Mouse (Mus musculus) heart, embryonic 11.5 days (tissue): ENCODE results near the gene Cnga4. TPM values are rescaled to one million over a fixed set of nuclear protein-coding genes. Genes with fewer than 3 reads are reported as not detected.
"Not testable (repeated sequence)": the region's sequence is repeated elsewhere in the genome, so short reads cannot be mapped to it uniquely, and the experiment has no call there.

Experiments used
- ATAC-seq: fragments of 200-750 bp; cut with Nextera tagmentation; replicated peaks from 2 replicates; pipeline ENCODE4 v1.8.0; 2017; ENCODE audit warnings: moderate library complexity; ENCODE audit not compliant: insufficient number of reproducible peaks, low FRiP score, low TSS enrichment
- H3K27ac ChIP-seq: fragments of 300-500 bp; sonication (generic); 2 replicates; pipeline ENCODE4 v1.5.1; 2014; ENCODE audit warnings: mild to moderate bottlenecking, low read depth, low read length
- H3K27me3 ChIP-seq: fragments of 300-500 bp; sonication (generic); 2 replicates; pipeline ENCODE4 v1.6.1; 2014; ENCODE audit warnings: mild to moderate bottlenecking, low read length, mixed read lengths; ENCODE audit not compliant: control insufficient read depth, insufficient read depth
- H3K36me3 ChIP-seq: fragments of 300-500 bp; sonication (generic); 2 replicates; pipeline ENCODE4 v1.6.1; 2014; ENCODE audit warnings: mild to moderate bottlenecking, low read length, moderate library complexity, mixed read lengths; ENCODE audit not compliant: control insufficient read depth, insufficient read depth
- H3K4me1 ChIP-seq: fragments of 300-500 bp; sonication (generic); 2 replicates; pipeline ENCODE4 v1.6.1; 2014; ENCODE audit warnings: low read length; ENCODE audit not compliant: control insufficient read depth, insufficient read depth
- H3K4me2 ChIP-seq: fragments of 300-500 bp; sonication (generic); 2 replicates; pipeline ENCODE4 v1.6.1; 2014; ENCODE audit warnings: mild to moderate bottlenecking, moderate library complexity
- H3K4me3 ChIP-seq: fragments of 300-500 bp; sonication (generic); 2 replicates; pipeline ENCODE4 v1.5.1; 2014; ENCODE audit warnings: low read depth, low read length
- H3K9ac ChIP-seq: fragments of 300-500 bp; sonication (generic); 2 replicates; pipeline ENCODE4 v1.6.1; 2014; ENCODE audit warnings: mild to moderate bottlenecking, low read depth, low read length, moderate library complexity
- H3K9me3 ChIP-seq: fragments of 300-500 bp; sonication (generic); replicated peaks from 2 replicates; pipeline ENCODE4 v1.6.1; 2016; ENCODE audit warnings: low read length; ENCODE audit not compliant: control insufficient read depth
- WGBS: fragments of 180-500 bp; shearing (Covaris S2); extraction: QIAGEN DNeasy Blood & Tissue Kit; methylation state at CpG from one replicate; pipeline ENCODE4 v1.1.7; 2014; ENCODE audit not compliant: insufficient replicate concordance; 5-methylcytosine and 5-hydroxymethylcytosine counted together
- polyA plus RNA-seq: library from polyadenylated mRNA; unstranded; fragments of >200 nt; fragmentation: Nextera tagmentation; extraction: Ambion mirVana; gene quantifications from 2 replicates; pipeline ENCODE4 v1.2.1, GENCODE M21; 2014

Gene Cnga4
- polyA plus RNA-seq, 1 experiment from 2014 or later: not detected

DNA sequence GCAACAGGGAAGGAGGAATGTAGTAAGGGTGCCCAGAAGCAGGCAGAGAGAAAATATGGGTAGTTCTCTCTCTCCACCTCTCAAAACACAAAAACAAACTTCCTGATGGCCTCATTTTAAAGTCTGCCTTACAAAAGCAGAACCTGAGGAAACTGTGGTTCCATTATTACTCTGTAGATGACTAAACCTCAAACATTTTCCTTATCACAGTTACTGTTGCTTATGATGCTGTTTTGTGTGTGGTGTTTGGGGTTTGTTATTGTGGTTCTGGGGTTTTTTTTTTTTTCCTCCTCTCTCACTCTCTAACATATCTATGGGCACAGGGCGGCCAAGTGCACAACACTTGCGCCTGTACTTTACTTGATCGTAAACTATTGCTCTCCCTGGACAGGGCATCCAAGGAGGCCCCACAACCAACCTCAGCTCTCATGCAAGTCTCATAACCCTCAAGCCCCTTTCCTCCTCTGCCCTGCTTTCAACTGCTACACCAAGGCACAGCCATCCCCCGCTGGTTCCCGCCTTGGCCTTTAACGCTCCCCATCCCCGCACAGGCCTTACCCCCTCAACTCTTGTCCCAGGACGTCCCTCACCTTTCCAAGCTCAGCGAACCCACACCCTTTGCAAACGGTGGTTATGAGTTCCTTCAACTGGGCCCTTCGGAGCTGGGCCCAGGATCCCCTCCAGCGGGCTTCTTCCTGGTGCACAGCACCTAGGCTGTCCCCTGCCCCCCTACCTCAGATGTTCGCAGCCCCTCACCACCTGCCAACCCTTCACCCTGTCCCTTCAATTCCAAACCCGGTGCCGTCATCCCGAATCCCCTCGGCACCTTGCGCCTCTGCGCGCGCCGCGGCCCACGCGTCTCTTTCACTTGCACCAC is 5.1 kb upstream of the Cnga4 start:
- WGBS: 2% methylated on average over 25 of the region's 25 CpGs
- H3K27me3 ChIP-seq: no peaks in the 10 kb centered on the region
- H3K27ac ChIP-seq: peak overlapping the region; percentile 54; the same call in 1 of the 2 replicates
- peaks cover 6% of the 10 kb centered on the region; the same call in 1 of the 2 replicates for H3K4me1 ChIP-seq
- no peaks in the 10 kb centered on the region for H3K36me3 ChIP-seq
- ATAC-seq: peak; percentile 13
- peak overlapping the region; percentile 73 for H3K4me2 ChIP-seq
- peak overlapping the region; percentile 81 for H3K4me3 ChIP-seq
- peak overlapping the region; percentile 85 for H3K9ac ChIP-seq
- H3K9me3 ChIP-seq: no peaks in the 10 kb centered on the region

- Histone ChIP-seq H3K4me3 (peak within 1 kb of the TSS; percentile 81), H3K27me3 (no peaks in the 10 kb centered on the region), H3K27ac (peak within 1 kb of the TSS; percentile 82), H3K4me1 (peaks cover 6% of the 10 kb centered on the region; the same call in 1 of the 2 replicates), H3K9ac (peak within 1 kb of the TSS; percentile 85), H3K36me3 (no peaks in the 10 kb centered on the region), H3K9me3 (no peaks in the 10 kb centered on the region), H3K4me2 (peak within 1 kb of the TSS; percentile 73)
- peak; percentile 98 for ATAC-seq
- under 1% methylated on average over 55 of the region's 55 CpGs for WGBS
These were observed 4.3 kb upstream of the Cnga4 start, which contains the start of gene Fam160a2 for GRCm38 (mm10) chr7:105399935-105400624. Fam160a2 (minus strand) TSS chr7:105400054.

DNA sequence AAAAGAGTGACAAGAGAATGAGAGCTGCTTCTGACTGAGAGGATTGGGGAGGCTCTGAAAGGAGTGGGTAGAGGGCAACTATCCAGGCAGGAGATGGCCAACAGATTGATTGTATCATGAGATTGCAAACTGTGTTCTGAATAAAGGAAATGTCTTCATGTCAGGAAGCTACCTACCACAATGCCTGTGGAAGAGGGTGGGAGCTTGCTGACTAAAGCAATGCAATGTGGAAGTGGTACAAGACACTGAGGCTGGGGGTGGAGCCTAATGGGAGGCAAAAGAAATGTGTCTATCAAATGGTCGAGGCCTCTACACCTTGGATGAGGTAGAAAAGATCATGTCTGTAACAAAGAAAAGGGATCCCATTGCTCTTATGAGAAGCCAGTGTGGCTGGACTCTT is 2.0 kb downstream of the Cnga4 start:
- H3K9ac ChIP-seq: no peak overlapping the region
- H3K4me1 ChIP-seq: no peaks in the 10 kb centered on the region
- no peak overlapping the region for H3K27ac ChIP-seq
- H3K9me3 ChIP-seq: no peaks in the 10 kb centered on the region
- ATAC-seq: no peak
- H3K36me3 ChIP-seq: no peaks in the 10 kb centered on the region
- 63% methylated on average over 1 of the region's 1 CpGs for WGBS
- H3K27me3 ChIP-seq: no peaks in the 10 kb centered on the region
- no peak overlapping the region for H3K4me2 ChIP-seq
- no peak overlapping the region for H3K4me3 ChIP-seq

GRCm38 (mm10) chr7:105411874-105412632 is 7.7 kb downstream of the Cnga4 start:
- not testable (repeated sequence) for H3K9me3 ChIP-seq, H3K4me1 ChIP-seq, H3K27ac ChIP-seq, H3K4me3 ChIP-seq, H3K36me3 ChIP-seq, H3K4me2 ChIP-seq, H3K27me3 ChIP-seq, H3K9ac ChIP-seq
- peak; percentile 31; the same call in 1 of the 2 replicates for ATAC-seq
- WGBS: 50% methylated on average over 8 of the region's 8 CpGs

DNA sequence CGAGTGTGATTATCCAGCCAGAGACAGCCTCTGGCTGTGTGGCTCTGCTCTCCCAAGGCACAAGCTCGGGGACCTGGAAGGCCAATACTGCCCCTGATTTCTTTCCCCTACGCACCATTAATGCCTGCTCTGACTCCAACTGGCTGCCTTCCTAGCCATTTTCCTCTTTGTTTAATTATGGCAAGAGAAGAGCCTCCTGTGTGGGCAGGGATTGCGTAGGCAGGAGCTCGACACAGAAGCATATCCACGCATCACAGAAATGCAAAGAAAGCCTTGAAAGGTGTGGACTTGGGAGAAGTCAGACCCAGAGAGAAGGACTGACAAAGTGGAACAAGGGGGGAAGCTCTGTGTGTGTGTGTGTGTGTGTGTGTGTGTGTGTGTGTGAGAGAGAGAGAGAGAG is 10.0 kb downstream of the Cnga4 start:
- H3K36me3 ChIP-seq: no peaks in the 10 kb centered on the region
- WGBS: 56% methylated on average over 6 of the region's 6 CpGs
- no peaks in the 10 kb centered on the region for H3K9me3 ChIP-seq
- no peak overlapping the region for H3K4me3 ChIP-seq
- no peak for ATAC-seq
- no peak overlapping the region for H3K4me2 ChIP-seq
- H3K27me3 ChIP-seq: no peaks in the 10 kb centered on the region; the same call in 1 of the 2 replicates
- no peaks in the 10 kb centered on the region for H3K4me1 ChIP-seq
- H3K27ac ChIP-seq: no peak overlapping the region
- no peak overlapping the region for H3K9ac ChIP-seq

DNA sequence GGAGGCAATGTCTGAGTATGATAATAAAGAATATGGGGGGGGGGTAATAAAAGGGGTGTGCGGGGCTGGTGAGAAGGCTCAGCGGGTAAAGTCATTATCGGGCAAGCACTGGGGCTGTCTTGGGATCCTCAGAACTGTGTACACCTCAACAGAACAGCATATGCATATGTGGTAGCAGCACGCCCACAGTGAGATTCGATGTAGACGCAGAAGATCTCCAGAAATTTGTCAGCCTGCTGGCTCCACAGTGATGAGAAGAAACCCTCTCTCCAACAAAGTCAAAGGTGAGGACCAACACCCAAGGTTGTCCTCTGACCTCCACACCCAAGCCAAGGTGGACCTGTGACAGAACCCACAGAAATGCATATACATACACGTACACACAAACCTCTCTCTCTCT is 12.2 kb downstream of the Cnga4 start:
- no peak overlapping the region for H3K4me2 ChIP-seq
- no peaks in the 10 kb centered on the region for H3K36me3 ChIP-seq
- H3K27ac ChIP-seq: no peak overlapping the region
- H3K9me3 ChIP-seq: no peaks in the 10 kb centered on the region
- no peaks in the 10 kb centered on the region for H3K4me1 ChIP-seq
- no peaks in the 10 kb centered on the region; the same call in 1 of the 2 replicates for H3K27me3 ChIP-seq
- no peak overlapping the region for H3K4me3 ChIP-seq
- WGBS: 84% methylated on average over 7 of the region's 7 CpGs
- H3K9ac ChIP-seq: no peak overlapping the region
- ATAC-seq: no peak

GRCm38 (mm10) chr7:105418106-105418505 is 13.7 kb downstream of the Cnga4 start:
- no peak for ATAC-seq
- H3K36me3 ChIP-seq: no peaks in the 10 kb centered on the region
- 76% methylated on average over 5 of the region's 5 CpGs for WGBS

DNA sequence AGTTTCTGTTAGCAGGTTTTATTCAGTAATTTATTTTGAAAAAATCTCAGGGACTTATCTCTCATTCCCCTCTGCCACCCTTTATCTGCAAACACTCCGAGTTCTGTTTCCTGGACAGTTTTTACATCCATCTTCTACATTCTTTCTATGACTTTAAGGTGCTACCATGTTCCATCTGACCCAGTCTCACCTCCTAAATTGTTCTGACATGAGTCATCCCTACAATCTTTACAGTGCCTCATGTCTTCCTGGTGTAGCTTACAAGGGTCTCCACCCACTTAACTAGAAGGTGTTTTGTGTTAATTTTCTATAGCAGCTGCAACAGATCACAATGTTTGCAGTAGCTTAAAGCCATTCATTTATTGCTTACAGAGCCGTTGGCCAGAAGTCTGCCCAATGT is 16.5 kb downstream of the Cnga4 start:
- Histone ChIP-seq H3K9ac (no peak overlapping the region), H3K27me3 (peaks cover 15% of the 10 kb centered on the region), H3K4me1 (no peaks in the 10 kb centered on the region), H3K4me2 (no peak overlapping the region), H3K9me3 (no peaks in the 10 kb centered on the region), H3K4me3 (no peak overlapping the region), H3K36me3 (no peaks in the 10 kb centered on the region), H3K27ac (no peak overlapping the region)
- ATAC-seq: no peak
- 26% methylated on average over 2 of the region's 2 CpGs for WGBS

More at GRCm38 (mm10) chr7:105418106-105418505, 13.7 kb downstream of the Cnga4 start:
- no peak overlapping the region for H3K9ac ChIP-seq
- H3K4me2 ChIP-seq: no peak overlapping the region
- H3K27me3 ChIP-seq: no peaks in the 10 kb centered on the region; the same call in 1 of the 2 replicates
- H3K9me3 ChIP-seq: no peaks in the 10 kb centered on the region
- H3K4me3 ChIP-seq: no peak overlapping the region
- no peaks in the 10 kb centered on the region for H3K4me1 ChIP-seq
- no peak overlapping the region for H3K27ac ChIP-seq
